Mouse (Mus musculus): Measurements from ENCODE around the gene Gzmc.
A peak's percentile ranks its signal among the peaks of the same experiment; 100 is the strongest.
"Not testable (repeated sequence)": the region's sequence is repeated elsewhere in the genome, so short reads cannot be mapped to it uniquely, and the experiment has no call there.

Gzmc gene

GRCm38 (mm10) chr14:56234556-56234955 lies at the start of gene Gzmc:
Gene Gzmc, minus strand, starts transcription at chr14:56234656.
- DNase-seq (ENCODE audit: low spot score): no peak

DNA sequence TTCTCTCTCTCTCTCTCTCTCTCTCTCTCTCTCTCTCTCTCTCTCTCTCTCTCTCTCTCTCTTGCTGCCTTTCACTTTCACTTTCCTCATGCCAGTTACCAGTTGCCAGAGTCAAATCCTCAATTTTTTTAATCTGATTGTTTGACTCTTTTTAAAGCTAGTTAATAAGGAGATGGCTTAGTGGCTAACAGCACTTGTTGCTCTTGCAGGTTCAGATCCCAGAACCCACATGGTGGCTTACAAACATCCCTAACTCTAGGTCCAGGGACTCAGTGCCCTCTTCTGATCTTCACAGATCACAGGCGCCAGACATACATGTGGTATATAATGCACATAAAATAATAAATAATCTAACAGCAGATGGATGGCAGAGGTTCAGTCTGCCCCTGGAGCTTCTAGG lies 49.4 kb upstream of the Gzmc start:
- no peak for DNase-seq (ENCODE audit: low spot score)

GRCm38 (mm10) chr14:56281090-56281489 lies 46.6 kb upstream of the Gzmc start:
- no peak for DNase-seq (ENCODE audit: low spot score)

DNA sequence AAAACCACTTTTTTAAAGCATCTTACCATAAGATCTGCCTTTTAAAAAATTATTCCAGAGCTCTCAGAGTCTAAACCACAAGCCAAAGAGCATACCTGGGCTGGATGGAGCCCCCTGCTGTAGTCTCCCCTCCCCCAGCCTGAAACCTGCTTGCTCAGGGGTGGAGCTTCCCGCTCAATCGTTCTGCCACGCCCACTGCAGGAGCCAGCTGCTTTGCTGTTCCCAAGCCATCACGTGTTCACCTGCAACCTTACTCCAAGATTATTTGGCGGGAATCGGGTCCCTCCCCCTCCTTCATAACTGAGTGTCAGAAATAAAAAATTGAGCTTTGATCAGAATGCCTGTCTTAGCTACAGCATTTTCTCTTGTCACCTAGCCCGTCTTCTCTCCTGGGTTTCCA lies 44.2 kb upstream of the Gzmc start:
- DNase-seq (ENCODE audit: low spot score): not testable (repeated sequence)

GRCm38 (mm10) chr14:56276096-56276495 lies 41.6 kb upstream of the Gzmc start:
- DNase-seq (ENCODE audit: low spot score): not testable (repeated sequence)

- DNase-seq (ENCODE audit: low spot score): no peak
Measured at GRCm38 (mm10) chr14:56266109-56266508, 31.7 kb upstream of the Gzmc start.

DNA sequence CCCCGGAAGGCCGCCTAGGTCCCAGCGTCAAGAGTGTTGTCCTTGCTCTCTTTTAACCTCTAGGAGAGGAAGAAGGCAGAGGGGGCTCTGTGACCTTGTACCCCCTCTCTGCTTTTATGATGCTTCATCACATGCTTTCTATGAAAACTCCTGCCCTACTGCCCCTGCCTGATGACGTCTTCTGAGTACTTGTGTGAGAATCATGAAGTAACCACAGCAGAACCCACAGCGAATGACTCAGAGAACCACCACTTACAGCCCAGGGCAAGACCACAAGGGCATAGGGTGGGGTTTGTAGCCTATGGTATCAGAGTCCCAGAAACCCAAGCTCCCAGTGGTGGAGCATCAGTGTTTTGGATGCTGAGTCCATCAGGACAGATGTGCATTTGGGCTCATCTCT lies 27.7 kb upstream of the Gzmc start, which contains the start of gene Gzmb:
Gene Gzmb (minus strand): TSS at position 108 of the 400 bp plus-strand sequence.
- DNase-seq (ENCODE audit: low spot score): peak; percentile 49

DNA sequence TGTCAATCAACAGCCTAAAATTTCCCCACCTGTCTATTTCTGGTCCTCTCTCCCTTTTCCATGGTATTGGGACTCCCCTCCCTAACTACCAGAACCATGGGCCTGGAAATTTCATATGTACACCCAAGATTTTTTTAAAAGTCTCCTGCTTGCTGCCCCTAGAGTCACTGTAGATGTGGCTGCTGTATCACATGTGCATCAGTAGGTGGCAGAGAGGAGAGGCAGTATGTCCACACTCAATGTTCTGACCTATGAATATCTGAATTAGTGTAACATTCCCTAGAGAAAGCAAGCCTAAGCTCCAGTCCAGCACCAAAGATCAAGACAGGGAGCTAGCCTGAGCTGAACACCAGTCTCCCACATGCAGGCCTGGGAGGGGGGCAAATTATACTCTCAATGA lies 6.0 kb upstream of the Gzmc start:
- peak; percentile 10 for DNase-seq (ENCODE audit: low spot score)

- DNase-seq (ENCODE audit: low spot score): no peak
Measured at GRCm38 (mm10) chr14:56211317-56211716, 23.1 kb downstream of the Gzmc start, which contains the start of gene Gzmf. Gene Gzmf, minus strand, starts transcription at chr14:56211417.

GRCm38 (mm10) chr14:56205613-56206012 lies 28.8 kb downstream of the Gzmc start:
- DNase-seq (ENCODE audit: low spot score): no peak

DNA sequence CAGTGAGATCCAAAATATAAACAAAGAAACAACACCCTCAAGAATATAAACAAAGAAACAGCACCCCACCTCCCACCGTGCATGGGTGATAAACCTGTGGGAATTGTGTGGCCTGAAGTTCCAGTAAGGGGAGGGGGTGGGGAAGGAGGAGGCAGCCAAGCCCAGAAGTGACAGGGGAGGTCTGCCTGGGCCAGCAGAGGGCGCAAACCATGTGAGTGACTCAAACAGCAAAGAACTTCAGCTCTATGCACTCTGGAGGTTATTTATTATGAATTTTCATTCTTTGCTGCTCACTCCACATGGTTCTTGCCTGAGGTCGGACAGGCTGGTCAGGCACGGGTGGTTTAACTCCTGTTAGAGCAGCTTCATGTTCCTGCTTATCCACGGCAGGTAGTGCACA lies 29.4 kb downstream of the Gzmc start:
- DNase-seq (ENCODE audit: low spot score): peak; percentile 55

- DNase-seq (ENCODE audit: low spot score): peak; percentile 66
Measured at GRCm38 (mm10) chr14:56203975-56204374, 30.5 kb downstream of the Gzmc start.

- no peak for DNase-seq (ENCODE audit: low spot score)
Measured at GRCm38 (mm10) chr14:56186946-56187345, 47.5 kb downstream of the Gzmc start.

DNA sequence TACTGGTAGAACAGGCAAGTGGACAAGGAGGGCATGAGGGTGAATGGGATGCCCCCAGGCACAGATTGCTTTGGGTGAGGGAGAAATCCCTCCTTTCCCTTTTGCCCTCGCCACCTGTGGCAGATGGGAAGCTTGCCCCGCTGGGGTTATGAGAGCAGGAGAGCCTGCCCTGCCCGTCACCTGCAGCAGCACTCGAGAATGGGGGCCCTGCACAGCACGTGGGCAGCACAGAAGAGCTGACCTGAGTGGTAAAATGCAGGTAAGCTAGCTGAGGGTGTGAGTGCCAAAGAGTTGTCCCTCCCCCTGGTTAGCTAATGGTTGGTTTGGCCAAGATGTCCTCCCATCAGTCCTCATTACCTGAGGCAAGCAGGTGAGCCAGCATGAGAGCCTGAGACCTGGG lies 47.9 kb downstream of the Gzmc start:
- DNase-seq (ENCODE audit: low spot score): no peak

Measured in T-cell, adult 2 months (primary cell).